In the genomic region with DNA sequence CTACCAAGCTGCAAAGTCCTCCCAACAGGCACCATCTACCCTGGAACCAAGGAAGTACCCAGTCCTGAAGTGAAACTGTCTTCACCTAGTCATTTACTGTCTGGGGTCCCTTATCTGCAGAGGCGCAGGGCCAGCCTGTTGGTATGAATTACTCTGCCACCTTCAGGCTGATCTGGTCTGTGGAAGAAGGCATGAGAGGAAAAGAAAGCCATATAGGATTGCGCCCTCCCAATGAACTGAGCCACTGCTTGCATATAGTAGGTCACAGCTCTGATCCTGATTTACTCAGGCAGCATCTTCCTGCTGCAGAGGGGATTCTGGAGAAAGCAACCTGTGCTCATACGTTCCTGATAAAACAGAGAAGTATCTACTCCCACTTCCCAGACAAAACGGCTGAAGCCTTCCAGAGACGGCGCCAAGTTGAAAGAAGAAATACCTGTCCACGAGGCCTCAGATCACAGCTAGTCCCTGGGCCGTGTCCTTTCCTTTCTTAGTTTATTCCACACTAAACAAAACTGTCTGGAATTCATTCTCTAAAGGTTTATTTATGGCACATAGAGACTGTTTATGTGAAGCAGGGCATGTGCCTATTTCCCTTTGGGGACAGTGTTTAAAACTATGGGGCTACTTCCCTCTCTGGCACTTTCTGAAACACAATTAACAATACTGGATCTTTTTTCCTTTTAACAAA, we compare ENCODE assay signal across 7 mouse cellular contexts.
DNase-seq lines count a peak whose midpoint lies in the region; ATAC-seq lines count a peak whose summit lies in the region.

No protein-coding gene starts in this region.

- ATAC-seq in midbrain, embryonic 12.5 days (ENCODE audit: low FRiP score, low read depth): peak; percentile 41; the same call in 1 of the 2 replicates
- no peak for ATAC-seq in embryonic facial prominence, embryonic 15.5 days (ENCODE audit: insufficient number of reproducible peaks, low FRiP score, low TSS enrichment, low read depth)
- peak; percentile 61 for ATAC-seq in limb, embryonic 12.5 days (ENCODE audit: insufficient number of reproducible peaks, insufficient read depth, low FRiP score, low TSS enrichment, low read depth)
- peak; percentile 76 for ATAC-seq in neural tube, embryonic 14.5 days (ENCODE audit: low read depth)

- H3K4me2 ChIP-seq in midbrain, embryonic 12.5 days (replicated peaks): no peak overlapping the region
- H3K4me2 ChIP-seq in embryonic facial prominence, embryonic 15.5 days (replicated peaks): no peak overlapping the region
- H3K4me2 ChIP-seq in limb, embryonic 12.5 days: no peak overlapping the region
- no peak overlapping the region for H3K4me2 ChIP-seq in neural tube, embryonic 14.5 days (ENCODE audit: low read depth, low read length)

- WGBS in midbrain, embryonic 12.5 days: 75% methylated on average over 8 of the region's 8 CpGs
- 78% methylated on average over 8 of the region's 8 CpGs for WGBS in midbrain, embryonic 10.5 days
- 42% methylated on average over 8 of the region's 8 CpGs for WGBS in embryonic facial prominence, embryonic 15.5 days
- WGBS in limb, embryonic 12.5 days: 18% methylated on average over 8 of the region's 8 CpGs
- 19% methylated on average over 8 of the region's 8 CpGs for WGBS in neural tube, embryonic 14.5 days

- H3K9me3 ChIP-seq in midbrain, embryonic 12.5 days: no peaks in the 10 kb centered on the region
- no peaks in the 10 kb centered on the region for H3K9me3 ChIP-seq in midbrain, embryonic 10.5 days (replicated peaks)
- H3K9me3 ChIP-seq in embryonic facial prominence, embryonic 15.5 days (replicated peaks): no peaks in the 10 kb centered on the region
- H3K9me3 ChIP-seq in limb, embryonic 12.5 days: no peaks in the 10 kb centered on the region
- no peaks in the 10 kb centered on the region for H3K9me3 ChIP-seq in neural tube, embryonic 14.5 days (ENCODE audit: control insufficient read depth, low read length)

- no peak overlapping the region for H3K9ac ChIP-seq in midbrain, embryonic 12.5 days (replicated peaks)
- no peak overlapping the region for H3K9ac ChIP-seq in embryonic facial prominence, embryonic 15.5 days
- no peak overlapping the region for H3K9ac ChIP-seq in limb, embryonic 12.5 days (replicated peaks)
- no peak overlapping the region for H3K9ac ChIP-seq in neural tube, embryonic 14.5 days (replicated peaks; ENCODE audit: low read depth, low read length)

- H3K27me3 ChIP-seq in midbrain, embryonic 12.5 days: no peaks in the 10 kb centered on the region
- no peaks in the 10 kb centered on the region for H3K27me3 ChIP-seq in midbrain, embryonic 10.5 days (ENCODE audit: low read depth, poor library complexity, severe bottlenecking)
- H3K27me3 ChIP-seq in embryonic facial prominence, embryonic 15.5 days: no peaks in the 10 kb centered on the region
- no peaks in the 10 kb centered on the region for H3K27me3 ChIP-seq in limb, embryonic 12.5 days
- no peaks in the 10 kb centered on the region for H3K27me3 ChIP-seq in neural tube, embryonic 14.5 days (ENCODE audit: control insufficient read depth, insufficient read depth, low read length)

- H3K27ac ChIP-seq in midbrain, embryonic 12.5 days (replicated peaks): no peak overlapping the region
- no peak overlapping the region for H3K27ac ChIP-seq in midbrain, embryonic 10.5 days (replicated peaks)
- peak overlapping the region; percentile 68; the same call in 1 of the 2 replicates for H3K27ac ChIP-seq in embryonic facial prominence, embryonic 15.5 days (replicated peaks)
- peak overlapping the region; percentile 86 for H3K27ac ChIP-seq in limb, embryonic 12.5 days
- H3K27ac ChIP-seq in neural tube, embryonic 14.5 days (ENCODE audit: low read depth, low read length): no peak overlapping the region

- H3K4me1 ChIP-seq in midbrain, embryonic 12.5 days: peaks cover 7% of the 10 kb centered on the region; the same call in 1 of the 2 replicates
- no peaks in the 10 kb centered on the region for H3K4me1 ChIP-seq in midbrain, embryonic 10.5 days
- peaks cover 26% of the 10 kb centered on the region for H3K4me1 ChIP-seq in embryonic facial prominence, embryonic 15.5 days
- H3K4me1 ChIP-seq in limb, embryonic 12.5 days (replicated peaks): peaks cover 50% of the 10 kb centered on the region
- peaks cover 4% of the 10 kb centered on the region; the same call in 1 of the 2 replicates for H3K4me1 ChIP-seq in neural tube, embryonic 14.5 days (ENCODE audit: control insufficient read depth, insufficient read depth, low read length)

- H3K36me3 ChIP-seq in midbrain, embryonic 12.5 days: peaks cover 37% of the 10 kb centered on the region
- H3K36me3 ChIP-seq in midbrain, embryonic 10.5 days: peaks cover 36% of the 10 kb centered on the region
- H3K36me3 ChIP-seq in embryonic facial prominence, embryonic 15.5 days: peaks cover 50% of the 10 kb centered on the region
- H3K36me3 ChIP-seq in limb, embryonic 12.5 days: peaks cover 41% of the 10 kb centered on the region
- H3K36me3 ChIP-seq in neural tube, embryonic 14.5 days (ENCODE audit: control insufficient read depth, insufficient read depth, low read length): 0 out of 2 replicates have a peak, but pooled peaks cover 6% of the 10 kb centered on the region

- DNase-seq in midbrain, embryonic 10.5 days (ENCODE audit: low spot score): no peak
- DNase-seq in urinary bladder, adult 2 months (ENCODE audit: low spot score): no peak
- DNase-seq in gastrocnemius, postnatal 10 days: no peak

- H3K4me3 ChIP-seq in midbrain, embryonic 12.5 days: no peak overlapping the region
- no peak overlapping the region for H3K4me3 ChIP-seq in midbrain, embryonic 10.5 days
- H3K4me3 ChIP-seq in embryonic facial prominence, embryonic 15.5 days (replicated peaks): no peak overlapping the region
- H3K4me3 ChIP-seq in limb, embryonic 12.5 days (replicated peaks): no peak overlapping the region
- no peak overlapping the region for H3K4me3 ChIP-seq in neural tube, embryonic 14.5 days (ENCODE audit: low read depth, low read length)

Comparison
In these comparisons a context has a peak if more than half of its experiments do, and no peak if none do; other contexts are left out.
1. H3K27ac ChIP-seq: peak in embryonic facial prominence, embryonic 15.5 days (single experiment) and limb, embryonic 12.5 days (single experiment); none in midbrain, embryonic 12.5 days (single experiment), midbrain, embryonic 10.5 days (single experiment) and neural tube, embryonic 14.5 days (single experiment).